ENCODE assay signal across 14 mouse cellular contexts in genomic region chr2:124176711-124177169, GRCm38 (mm10).
DNase-seq lines count a peak whose midpoint lies in the region; ATAC-seq lines count a peak whose summit lies in the region.
"Had no signal": no experiment of that assay in that cellular context is flagged by ENCODE, and none has a peak within 500 bp of the region (broad histone marks: within the 10 kb centered on the region; RNA-seq: fewer than 3 reads in every experiment).

No protein-coding gene starts in this region.

- H3K4me3 ChIP-seq in hindbrain, embryonic 12.5 days, result no peak overlapping the region
- no peak overlapping the region for H3K4me3 ChIP-seq in hindbrain, embryonic 10.5 days
- no peak overlapping the region for H3K4me3 ChIP-seq in forebrain, embryonic 16.5 days (replicated peaks; ENCODE audit: low read length)
- no peak overlapping the region for H3K4me3 ChIP-seq in neural tube, embryonic 13.5 days
- H3K4me3 ChIP-seq in kidney, embryonic 14.5 days (ENCODE audit: low read length), result no peak overlapping the region
- H3K4me3 ChIP-seq: embryonic facial prominence, embryonic 12.5 days; limb, embryonic 12.5 days had no signal

- no peak overlapping the region for H3K9ac ChIP-seq in hindbrain, embryonic 12.5 days
- no peak overlapping the region for H3K9ac ChIP-seq in forebrain, embryonic 16.5 days (replicated peaks; ENCODE audit: low read depth, low read length)
- no peak overlapping the region for H3K9ac ChIP-seq in neural tube, embryonic 13.5 days
- H3K9ac ChIP-seq in kidney, embryonic 14.5 days (ENCODE audit: low read depth, low read length), result no peak overlapping the region
- H3K9ac ChIP-seq: embryonic facial prominence, embryonic 12.5 days; limb, embryonic 12.5 days had no signal

- H3K27me3 ChIP-seq in hindbrain, embryonic 12.5 days, result no peaks in the 10 kb centered on the region
- H3K27me3 ChIP-seq in hindbrain, embryonic 10.5 days (ENCODE audit: insufficient read depth, poor library complexity, severe bottlenecking), result no peaks in the 10 kb centered on the region
- H3K27me3 ChIP-seq in forebrain, embryonic 16.5 days (replicated peaks; ENCODE audit: control insufficient read depth, insufficient read depth, low read length), result no peaks in the 10 kb centered on the region
- H3K27me3 ChIP-seq in neural tube, embryonic 13.5 days, result no peaks in the 10 kb centered on the region
- no peaks in the 10 kb centered on the region for H3K27me3 ChIP-seq in kidney, embryonic 14.5 days (ENCODE audit: control insufficient read depth, insufficient read depth, low read length)
- H3K27me3 ChIP-seq: embryonic facial prominence, embryonic 12.5 days; limb, embryonic 12.5 days had no signal

- H3K9me3 ChIP-seq in hindbrain, embryonic 12.5 days (replicated peaks), result no peaks in the 10 kb centered on the region
- H3K9me3 ChIP-seq in hindbrain, embryonic 10.5 days, result no peaks in the 10 kb centered on the region
- no peaks in the 10 kb centered on the region for H3K9me3 ChIP-seq in forebrain, embryonic 16.5 days (ENCODE audit: control insufficient read depth, low read length)
- H3K9me3 ChIP-seq in neural tube, embryonic 13.5 days, result no peaks in the 10 kb centered on the region
- H3K9me3 ChIP-seq in kidney, embryonic 14.5 days (ENCODE audit: control insufficient read depth, low read length), result no peaks in the 10 kb centered on the region
- H3K9me3 ChIP-seq: embryonic facial prominence, embryonic 12.5 days; limb, embryonic 12.5 days had no signal

- H3K36me3 ChIP-seq in hindbrain, embryonic 12.5 days, result no peaks in the 10 kb centered on the region
- H3K36me3 ChIP-seq in hindbrain, embryonic 10.5 days, result no peaks in the 10 kb centered on the region
- no peaks in the 10 kb centered on the region for H3K36me3 ChIP-seq in forebrain, embryonic 16.5 days (ENCODE audit: control insufficient read depth, insufficient read depth)
- no peaks in the 10 kb centered on the region for H3K36me3 ChIP-seq in neural tube, embryonic 13.5 days
- H3K36me3 ChIP-seq in kidney, embryonic 14.5 days (ENCODE audit: control insufficient read depth, insufficient read depth, low read length), result no peaks in the 10 kb centered on the region
- H3K36me3 ChIP-seq: embryonic facial prominence, embryonic 12.5 days; limb, embryonic 12.5 days had no signal

- 67% methylated on average over 4 of the region's 4 CpGs for WGBS in hindbrain, embryonic 12.5 days
- WGBS in hindbrain, embryonic 10.5 days, result 76% methylated on average over 4 of the region's 4 CpGs
- 15% methylated on average over 4 of the region's 4 CpGs for WGBS in forebrain, embryonic 16.5 days
- WGBS in neural tube, embryonic 13.5 days, result 34% methylated on average over 4 of the region's 4 CpGs
- WGBS in kidney, embryonic 14.5 days, result 57% methylated on average over 4 of the region's 4 CpGs

- no peak overlapping the region for H3K27ac ChIP-seq in hindbrain, embryonic 12.5 days
- no peak overlapping the region for H3K27ac ChIP-seq in hindbrain, embryonic 10.5 days
- H3K27ac ChIP-seq in forebrain, embryonic 16.5 days (ENCODE audit: low read length), result peak overlapping the region; percentile 42
- peak overlapping the region; percentile 70 for H3K27ac ChIP-seq in neural tube, embryonic 13.5 days (replicated peaks)
- H3K27ac ChIP-seq in kidney, embryonic 14.5 days (ENCODE audit: low read depth, low read length), result no peak overlapping the region
- H3K27ac ChIP-seq: embryonic facial prominence, embryonic 12.5 days; limb, embryonic 12.5 days had no signal

- H3K4me1 ChIP-seq in hindbrain, embryonic 12.5 days, result peaks cover 8% of the 10 kb centered on the region; the same call in 1 of the 2 replicates
- H3K4me1 ChIP-seq in hindbrain, embryonic 10.5 days (replicated peaks), result peaks cover 8% of the 10 kb centered on the region; the same call in 1 of the 2 replicates
- H3K4me1 ChIP-seq in forebrain, embryonic 16.5 days (replicated peaks; ENCODE audit: control insufficient read depth, insufficient read depth, low read length), result peaks cover 11% of the 10 kb centered on the region
- H3K4me1 ChIP-seq in neural tube, embryonic 13.5 days (replicated peaks), result peaks cover 37% of the 10 kb centered on the region
- H3K4me1 ChIP-seq in kidney, embryonic 14.5 days (ENCODE audit: control insufficient read depth, insufficient read depth, low read length), result no peaks in the 10 kb centered on the region
- H3K4me1 ChIP-seq: embryonic facial prominence, embryonic 12.5 days; limb, embryonic 12.5 days had no signal

- ATAC-seq in hindbrain, embryonic 12.5 days (ENCODE audit: low FRiP score), result peak; percentile 61; the same call in 1 of the 2 replicates
- peak; percentile 80 for ATAC-seq in forebrain, embryonic 16.5 days
- peak; percentile 84 for ATAC-seq in neural tube, embryonic 13.5 days (ENCODE audit: low read depth)
- ATAC-seq in kidney, embryonic 14.5 days (ENCODE audit: low FRiP score, low TSS enrichment), result no peak
- ATAC-seq: intestine, postnatal 0 days had no signal

- DNase-seq in hindbrain, embryonic 10.5 days (ENCODE audit: low spot score), result no peak
- peak; percentile 32 for DNase-seq in retina, postnatal 1 day
- no peak for DNase-seq in retina, embryonic 14.5 days (ENCODE audit: low spot score)
- no peak for DNase-seq in adipocyte (ENCODE audit: low spot score)
- DNase-seq: B cell, adult 2 months; cerebellum, adult 2 months; lung, adult 18-20 months had no signal

- H3K4me2 ChIP-seq in hindbrain, embryonic 12.5 days (replicated peaks), result no peak overlapping the region
- no peak overlapping the region for H3K4me2 ChIP-seq in forebrain, embryonic 16.5 days (ENCODE audit: low read length)
- no peak overlapping the region for H3K4me2 ChIP-seq in neural tube, embryonic 13.5 days
- no peak overlapping the region for H3K4me2 ChIP-seq in kidney, embryonic 14.5 days (replicated peaks; ENCODE audit: low read depth, low read length)
- H3K4me2 ChIP-seq: embryonic facial prominence, embryonic 12.5 days; limb, embryonic 12.5 days had no signal

Comparison
In these comparisons a context has a peak if more than half of its experiments do, and no peak if none do; other contexts are left out.
1. H3K27ac ChIP-seq: peak in forebrain, embryonic 16.5 days (single experiment) and neural tube, embryonic 13.5 days (single experiment); none in hindbrain, embryonic 12.5 days (single experiment), hindbrain, embryonic 10.5 days (single experiment) and kidney, embryonic 14.5 days (single experiment).